Mouse (Mus musculus) small intestine, adult 2 months (tissue): ENCODE data around the gene Bace1.

ENCODE experiments used
- CTCF ChIP-seq: fragments of 200-500 bp; IDR thresholded peaks from 2 replicates; pipeline ENCODE4 v1.5.1; 2012; ENCODE audit warnings: low read depth, mild to moderate bottlenecking, control low read depth, inconsistent platforms, low read length, moderate library complexity, mixed read lengths; ENCODE audit not compliant: insufficient replicate concordance, insufficient read length; ENCODE audit errors: extremely low read depth
- POLR2A ChIP-seq: fragments of 200-500 bp; IDR thresholded peaks from 2 replicates; pipeline ENCODE4 v1.6.1; 2012; ENCODE audit warnings: low read depth, mild to moderate bottlenecking, control low read depth, inconsistent platforms, low read length, moderate library complexity

DNA sequence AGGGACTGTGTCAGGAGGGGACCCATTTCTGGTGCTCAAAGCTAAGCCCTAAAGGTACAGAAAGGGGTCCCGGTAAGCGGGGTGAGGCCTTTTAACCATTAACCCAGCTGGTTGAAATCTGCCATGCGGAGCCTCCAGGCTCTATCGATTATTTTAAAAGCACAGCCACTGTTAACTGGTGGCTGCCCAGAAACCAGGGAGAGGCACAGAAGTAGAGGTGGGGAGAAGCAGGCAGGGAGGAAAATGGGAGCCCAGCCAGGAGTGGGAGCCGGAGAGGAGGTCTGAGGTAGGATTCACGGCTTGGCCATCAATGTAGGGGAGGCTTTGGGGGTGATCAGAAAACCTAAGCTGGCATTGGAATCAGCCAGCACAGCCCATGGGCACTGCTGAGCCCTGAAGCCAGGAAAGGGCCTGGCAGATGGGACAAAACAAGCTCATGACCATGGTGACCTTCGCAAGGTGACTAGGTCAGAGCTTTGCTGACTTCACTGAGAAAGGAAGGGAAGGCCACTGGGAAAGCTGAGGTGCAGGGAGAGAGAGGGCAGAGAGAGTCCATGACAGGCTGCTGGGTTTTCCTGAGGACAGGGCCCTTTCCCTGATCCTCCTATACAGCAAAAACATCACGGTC lies 12.3 kb downstream of the Bace1 start:
- TF ChIP-seq POLR2A (no peak), CTCF (no peak)
